Mouse (Mus musculus): ENCODE data around the gene 2510039O18Rik. TPM values are rescaled to one million over a fixed set of nuclear protein-coding genes. Genes with fewer than 3 reads are reported as not detected.

2510039O18Rik gene
- total RNA-seq (2015) (39.4 and 41.4 TPM in 2 replicates), total RNA-seq (2017) (42.1 and 45.5 TPM in 2 replicates)

- ATAC-seq (ENCODE audit: poor library complexity, severe bottlenecking) = peak; percentile 80
Measured at GRCm38 (mm10) chr4:147940576-147941044, at the start of gene 2510039O18Rik. TSS of gene 2510039O18Rik (plus strand) at chr4:147940895.

GRCm38 (mm10) chr4:147895815-147896330 lies 44.8 kb upstream of the 2510039O18Rik start:
- no peak for ATAC-seq (ENCODE audit: poor library complexity, severe bottlenecking)

GRCm38 (mm10) chr4:147896411-147896810 lies 44.3 kb upstream of the 2510039O18Rik start:
- no peak for ATAC-seq (ENCODE audit: poor library complexity, severe bottlenecking)

- ATAC-seq (ENCODE audit: poor library complexity, severe bottlenecking) = no peak
Measured at GRCm38 (mm10) chr4:147897348-147897747, 43.3 kb upstream of the 2510039O18Rik start.

- ATAC-seq (ENCODE audit: poor library complexity, severe bottlenecking) = no peak
Measured at GRCm38 (mm10) chr4:147900452-147900851, 40.2 kb upstream of the 2510039O18Rik start.

- ATAC-seq (ENCODE audit: poor library complexity, severe bottlenecking) = no peak
Measured at GRCm38 (mm10) chr4:147902906-147903500, 37.7 kb upstream of the 2510039O18Rik start.

- ATAC-seq (ENCODE audit: poor library complexity, severe bottlenecking) = peak; percentile 16
Measured at GRCm38 (mm10) chr4:147903601-147904000, 37.1 kb upstream of the 2510039O18Rik start.

GRCm38 (mm10) chr4:147904313-147905089 lies 36.2 kb upstream of the 2510039O18Rik start, which contains the start of gene Mfn2:
TSS of gene Mfn2 (minus strand) at chr4:147904704.
- peak; percentile 91 for ATAC-seq (ENCODE audit: poor library complexity, severe bottlenecking)

GRCm38 (mm10) chr4:147905090-147905659 lies 35.5 kb upstream of the 2510039O18Rik start:
- peak; percentile 37 for ATAC-seq (ENCODE audit: poor library complexity, severe bottlenecking)

GRCm38 (mm10) chr4:147906230-147906629 lies 34.5 kb upstream of the 2510039O18Rik start:
- no peak for ATAC-seq (ENCODE audit: poor library complexity, severe bottlenecking)

GRCm38 (mm10) chr4:147909486-147909885 lies 31.2 kb upstream of the 2510039O18Rik start:
- no peak for ATAC-seq (ENCODE audit: poor library complexity, severe bottlenecking)

- peak; percentile 85 for ATAC-seq (ENCODE audit: poor library complexity, severe bottlenecking)
Measured at GRCm38 (mm10) chr4:147918459-147919121, 22.1 kb upstream of the 2510039O18Rik start.

- no peak for ATAC-seq (ENCODE audit: poor library complexity, severe bottlenecking)
Measured at GRCm38 (mm10) chr4:147920973-147921372, 19.7 kb upstream of the 2510039O18Rik start.

GRCm38 (mm10) chr4:147922341-147922740 lies 18.4 kb upstream of the 2510039O18Rik start:
- peak; percentile 36; the same call in 1 of the 2 replicates for ATAC-seq (ENCODE audit: poor library complexity, severe bottlenecking)

- ATAC-seq (ENCODE audit: poor library complexity, severe bottlenecking) = peak; percentile 76
Measured at GRCm38 (mm10) chr4:147927705-147928104, 13.0 kb upstream of the 2510039O18Rik start.

GRCm38 (mm10) chr4:147928136-147928535 lies 12.6 kb upstream of the 2510039O18Rik start:
- ATAC-seq (ENCODE audit: poor library complexity, severe bottlenecking) = no peak

- ATAC-seq (ENCODE audit: poor library complexity, severe bottlenecking) = no peak
Measured at GRCm38 (mm10) chr4:147928540-147928939, 12.2 kb upstream of the 2510039O18Rik start.

- no peak for ATAC-seq (ENCODE audit: poor library complexity, severe bottlenecking)
Measured at GRCm38 (mm10) chr4:147930946-147931345, 9.7 kb upstream of the 2510039O18Rik start.

- no peak for ATAC-seq (ENCODE audit: poor library complexity, severe bottlenecking)
Measured at GRCm38 (mm10) chr4:147934134-147934533, 6.6 kb upstream of the 2510039O18Rik start.

- no peak for ATAC-seq (ENCODE audit: poor library complexity, severe bottlenecking)
Measured at GRCm38 (mm10) chr4:147934611-147935010, 6.1 kb upstream of the 2510039O18Rik start.

GRCm38 (mm10) chr4:147935904-147936303 lies 4.8 kb upstream of the 2510039O18Rik start:
- no peak for ATAC-seq (ENCODE audit: poor library complexity, severe bottlenecking)
